Mouse (Mus musculus) ES-Bruce4 (cell line): Measurements from ENCODE around the gene Snapc1. TPM values are rescaled to one million over a fixed set of nuclear protein-coding genes. Genes with fewer than 3 reads are reported as not detected.

Experiments used
- H3K27ac ChIP-seq: 2 replicates; pipeline ENCODE4 v1.5.1; 2012; ENCODE audit warnings: low read length, inconsistent platforms; ENCODE audit not compliant: insufficient read depth
- H3K27me3 ChIP-seq: 2 replicates; pipeline ENCODE4 v1.6.1; 2012; ENCODE audit warnings: mild to moderate bottlenecking, low read length, inconsistent platforms; ENCODE audit not compliant: control insufficient read depth, poor library complexity, insufficient read depth, severe bottlenecking
- H3K36me3 ChIP-seq: 2 replicates; pipeline ENCODE4 v1.6.1; 2012; ENCODE audit warnings: inconsistent platforms, mild to moderate bottlenecking, low read length, moderate library complexity; ENCODE audit not compliant: control insufficient read depth, poor library complexity, insufficient read depth, severe bottlenecking
- H3K4me1 ChIP-seq: one replicate; pipeline ENCODE4 v1.8.1; 2011; ENCODE audit warnings: low read length; ENCODE audit not compliant: control insufficient read depth, insufficient read depth
- H3K4me3 ChIP-seq: 2 replicates; pipeline ENCODE4 v1.5.1; 2011; ENCODE audit warnings: low read depth, mild to moderate bottlenecking, low read length
- H3K9ac ChIP-seq: 2 replicates; pipeline ENCODE4 v1.6.1; 2012; ENCODE audit warnings: low read depth, mild to moderate bottlenecking, inconsistent platforms; ENCODE audit not compliant: poor library complexity, severe bottlenecking
- H3K9me3 ChIP-seq: replicated peaks from 2 replicates; pipeline ENCODE4 v1.6.1; 2012; ENCODE audit warnings: mild to moderate bottlenecking, low read length, inconsistent platforms; ENCODE audit not compliant: control insufficient read depth, poor library complexity, insufficient read depth, severe bottlenecking
- CTCF ChIP-seq: IDR thresholded peaks from one replicate; pipeline ENCODE4 v1.8.1; 2011; ENCODE audit warnings: low read depth, low read length
- EP300 ChIP-seq: IDR thresholded peaks from 2 replicates; pipeline ENCODE4 v1.6.1; 2011; ENCODE audit warnings: low read depth, low read length; ENCODE audit not compliant: insufficient read depth
- POLR2A ChIP-seq: IDR thresholded peaks from one replicate; pipeline ENCODE4 v1.8.1; 2011; ENCODE audit warnings: low read length; ENCODE audit not compliant: insufficient read depth
- polyA plus RNA-seq: library from polyadenylated mRNA; stranded (reverse); fragments of >200 nt; gene quantifications from 2 replicates; pipeline ENCODE4 v1.2.4, GENCODE M21; 2011; ENCODE audit warnings: low read depth; ENCODE audit not compliant: missing spikeins, insufficient read depth, insufficient read length

Gene Snapc1
- polyA plus RNA-seq, 1 experiment: 26.9 TPM

GRCm38 (mm10) chr12:74024912-74025311, 60.6 kb downstream of the Snapc1 start:
- Histone ChIP-seq H3K9ac (no peak overlapping the region), H3K4me3 (no peak overlapping the region), H3K27me3 (no peaks in the 10 kb centered on the region), H3K9me3 (no peaks in the 10 kb centered on the region), H3K36me3 (no peaks in the 10 kb centered on the region), H3K4me1 (no peaks in the 10 kb centered on the region), H3K27ac (no peak overlapping the region)
- TF ChIP-seq POLR2A (no peak), EP300 (no peak), CTCF (peak; percentile 10)

Other genes starting within 250 kb of the Snapc1 start
- 85.1 and 86.0 TPM in 2 replicates for gene Hif1a, start 63.1 kb upstream of the Snapc1 start, polyA plus RNA-seq
- 9.0 TPM in 1 of 2 replicates, not detected in the other for gene Gm49321, start 26.8 kb upstream of the Snapc1 start, polyA plus RNA-seq
- gene Syt16, start 33.2 kb downstream of the Snapc1 start, polyA plus RNA-seq: not detected in 2 replicates